Mouse (Mus musculus): Measurements from ENCODE around the gene Selenon. TPM values are rescaled to one million over a fixed set of nuclear protein-coding genes. Genes with fewer than 3 reads are reported as not detected.
A peak's percentile ranks its signal among the peaks of the same experiment; 100 is the strongest.

Selenon gene
- total and polyA plus RNA-seq, 3 experiments, result 0.05 TPM; not detected in 2

GRCm38 (mm10) chr4:134534124-134534886 lies 17.7 kb downstream of the Selenon start:
- H3K9me3 ChIP-seq (replicated peaks), result no peaks in the 10 kb centered on the region
- peaks cover 35% of the 10 kb centered on the region for H3K36me3 ChIP-seq (replicated peaks)
- peak overlapping the region; percentile 94 for H3K4me3 ChIP-seq (ENCODE audit: low read depth, low read length)
- H3K27me3 ChIP-seq (ENCODE audit: insufficient read depth, low read length), result peaks cover 16% of the 10 kb centered on the region
- peaks cover 34% of the 10 kb centered on the region for H3K4me1 ChIP-seq (ENCODE audit: insufficient read depth, low read depth, low read length)
- ATAC-seq (ENCODE audit: extremely low read depth, insufficient number of reproducible peaks, low FRiP score, poor library complexity, severe bottlenecking), result no peak
- DNase-seq (ENCODE audit: low spot score), result peak; percentile 66
- TF ChIP-seq TAL1 (conservative IDR thresholded peaks at IDR 0.05; ENCODE audit: low read depth, low read length) (no peak), CTCF (IDR thresholded peaks at IDR 0.05; ENCODE audit: low read depth, low read length) (no peak), GATA2 (IDR thresholded peaks at IDR 0.05; ENCODE audit: borderline replicate concordance, low read depth, low read length) (no peak), POLR2AphosphoS5 (IDR thresholded peaks at IDR 0.05; ENCODE audit: insufficient replicate concordance, low read depth, low read length) (no peak), GATA1 (IDR thresholded peaks at IDR 0.05; ENCODE audit: borderline replicate concordance, low read length) (no peak)

GRCm38 (mm10) chr4:134533421-134533820 lies 18.5 kb downstream of the Selenon start:
- DNase-seq (ENCODE audit: low spot score) (no peak), ATAC-seq (ENCODE audit: extremely low read depth, insufficient number of reproducible peaks, low FRiP score, poor library complexity, severe bottlenecking) (no peak)
- Histone ChIP-seq H3K4me1 (ENCODE audit: insufficient read depth, low read depth, low read length) (peaks cover 34% of the 10 kb centered on the region), H3K27me3 (ENCODE audit: insufficient read depth, low read length) (peaks cover 7% of the 10 kb centered on the region), H3K4me3 (ENCODE audit: low read depth, low read length) (peak overlapping the region; percentile 94; the same call in 1 of the 2 replicates), H3K9me3 (replicated peaks) (no peaks in the 10 kb centered on the region), H3K36me3 (replicated peaks) (peaks cover 43% of the 10 kb centered on the region)
- TF ChIP-seq POLR2AphosphoS5 (IDR thresholded peaks at IDR 0.05; ENCODE audit: insufficient replicate concordance, low read depth, low read length) (no peak), GATA2 (IDR thresholded peaks at IDR 0.05; ENCODE audit: borderline replicate concordance, low read depth, low read length) (no peak), TAL1 (conservative IDR thresholded peaks at IDR 0.05; ENCODE audit: low read depth, low read length) (no peak)

DNA sequence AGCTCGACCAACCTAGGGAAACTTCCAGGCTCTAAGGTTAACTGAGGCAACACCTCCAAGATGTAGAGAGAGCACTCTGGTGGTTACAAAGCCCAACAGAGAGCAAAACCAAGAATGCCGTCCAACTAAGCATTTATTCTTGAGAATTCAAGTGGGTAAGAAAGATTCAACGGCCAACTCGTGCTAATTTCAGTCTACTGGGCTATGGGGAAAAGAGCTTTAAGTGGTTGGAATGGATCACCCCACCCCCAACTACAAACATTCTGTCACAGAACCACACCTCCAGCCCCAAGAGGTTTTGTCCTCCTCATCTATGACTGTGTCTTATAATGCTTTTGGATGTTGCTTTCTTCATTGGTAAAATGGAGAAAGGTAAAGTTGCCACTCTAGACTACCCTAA lies 19.0 kb downstream of the Selenon start:
- TF ChIP-seq GATA2 (IDR thresholded peaks at IDR 0.05; ENCODE audit: borderline replicate concordance, low read depth, low read length) (no peak), POLR2AphosphoS5 (IDR thresholded peaks at IDR 0.05; ENCODE audit: insufficient replicate concordance, low read depth, low read length) (no peak), CTCF (IDR thresholded peaks at IDR 0.05; ENCODE audit: low read depth, low read length) (no peak), TAL1 (conservative IDR thresholded peaks at IDR 0.05; ENCODE audit: low read depth, low read length) (no peak), GATA1 (IDR thresholded peaks at IDR 0.05; ENCODE audit: borderline replicate concordance, low read length) (no peak)
- Histone ChIP-seq H3K9me3 (replicated peaks) (no peaks in the 10 kb centered on the region), H3K4me3 (ENCODE audit: low read depth, low read length) (no peak overlapping the region; the same call in 1 of the 2 replicates), H3K27me3 (ENCODE audit: insufficient read depth, low read length) (peaks cover 3% of the 10 kb centered on the region; the same call in 1 of the 2 replicates), H3K4me1 (ENCODE audit: insufficient read depth, low read depth, low read length) (peaks cover 34% of the 10 kb centered on the region), H3K36me3 (replicated peaks) (peaks cover 48% of the 10 kb centered on the region)
- DNase-seq (ENCODE audit: low spot score) (no peak), ATAC-seq (ENCODE audit: extremely low read depth, insufficient number of reproducible peaks, low FRiP score, poor library complexity, severe bottlenecking) (no peak)

GRCm38 (mm10) chr4:134526220-134526619 lies 25.7 kb downstream of the Selenon start:
- Histone ChIP-seq H3K4me3 (ENCODE audit: low read depth, low read length) (no peak overlapping the region), H3K27me3 (ENCODE audit: insufficient read depth, low read length) (no peaks in the 10 kb centered on the region), H3K4me1 (ENCODE audit: insufficient read depth, low read depth, low read length) (peaks cover 32% of the 10 kb centered on the region), H3K36me3 (replicated peaks) (peaks cover 95% of the 10 kb centered on the region), H3K9me3 (replicated peaks) (no peaks in the 10 kb centered on the region)
- ATAC-seq (ENCODE audit: extremely low read depth, insufficient number of reproducible peaks, low FRiP score, poor library complexity, severe bottlenecking), result no peak
- no peak for TF ChIP-seq GATA2 (IDR thresholded peaks at IDR 0.05; ENCODE audit: borderline replicate concordance, low read depth, low read length)
- DNase-seq (ENCODE audit: low spot score), result no peak

GRCm38 (mm10) chr4:134525806-134526205 lies 26.2 kb downstream of the Selenon start:
- peaks cover 32% of the 10 kb centered on the region for H3K4me1 ChIP-seq (ENCODE audit: insufficient read depth, low read depth, low read length)
- peaks cover 94% of the 10 kb centered on the region for H3K36me3 ChIP-seq (replicated peaks)
- DNase-seq (ENCODE audit: low spot score), result no peak
- no peaks in the 10 kb centered on the region for H3K9me3 ChIP-seq (replicated peaks)
- H3K4me3 ChIP-seq (ENCODE audit: low read depth, low read length), result no peak overlapping the region
- H3K27me3 ChIP-seq (ENCODE audit: insufficient read depth, low read length), result no peaks in the 10 kb centered on the region
- TF ChIP-seq GATA2 (IDR thresholded peaks at IDR 0.05; ENCODE audit: borderline replicate concordance, low read depth, low read length), result no peak
- no peak for TF ChIP-seq GATA1 (IDR thresholded peaks at IDR 0.05; ENCODE audit: borderline replicate concordance, low read length)
- no peak for ATAC-seq (ENCODE audit: extremely low read depth, insufficient number of reproducible peaks, low FRiP score, poor library complexity, severe bottlenecking)

GRCm38 (mm10) chr4:134523447-134523846 lies 28.5 kb downstream of the Selenon start:
- Histone ChIP-seq H3K4me1 (ENCODE audit: insufficient read depth, low read depth, low read length) (peaks cover 32% of the 10 kb centered on the region), H3K4me3 (ENCODE audit: low read depth, low read length) (no peak overlapping the region), H3K9me3 (replicated peaks) (no peaks in the 10 kb centered on the region), H3K36me3 (replicated peaks) (peaks cover 90% of the 10 kb centered on the region), H3K27me3 (ENCODE audit: insufficient read depth, low read length) (no peaks in the 10 kb centered on the region)
- DNase-seq (ENCODE audit: low spot score) (no peak), ATAC-seq (ENCODE audit: extremely low read depth, insufficient number of reproducible peaks, low FRiP score, poor library complexity, severe bottlenecking) (no peak)
- TF ChIP-seq CTCF (IDR thresholded peaks at IDR 0.05; ENCODE audit: low read depth, low read length) (no peak), TAL1 (conservative IDR thresholded peaks at IDR 0.05; ENCODE audit: low read depth, low read length) (no peak), GATA1 (IDR thresholded peaks at IDR 0.05; ENCODE audit: borderline replicate concordance, low read length) (no peak), GATA2 (IDR thresholded peaks at IDR 0.05; ENCODE audit: borderline replicate concordance, low read depth, low read length) (no peak), POLR2AphosphoS5 (IDR thresholded peaks at IDR 0.05; ENCODE audit: insufficient replicate concordance, low read depth, low read length) (no peak)

Data from G1E (cell line).